Mouse (Mus musculus) hindbrain, embryonic 11.5 days (tissue): ENCODE measurements around the gene Tfr2. TPM values are rescaled to one million over a fixed set of nuclear protein-coding genes. Genes with fewer than 3 reads are reported as not detected.

Source experiments
- ATAC-seq: fragments of 200-750 bp; cut with Nextera tagmentation; 2 replicates; pipeline ENCODE4 v1.8.0; 2017; ENCODE audit warnings: mild to moderate bottlenecking, moderate TSS enrichment, moderate library complexity; ENCODE audit not compliant: low FRiP score
- DNase-seq: peaks from one replicate; pipeline ENCODE4 v3.0.0-alpha.2; 2015; ENCODE audit warnings: low spot score
- H3K27ac ChIP-seq: fragments of 300-500 bp; sonication (generic); 2 replicates; pipeline ENCODE4 v1.5.1; 2014; ENCODE audit warnings: mild to moderate bottlenecking, low read depth, low read length
- H3K27me3 ChIP-seq: fragments of 300-500 bp; sonication (generic); 2 replicates; pipeline ENCODE4 v1.6.1; 2014; ENCODE audit warnings: mild to moderate bottlenecking, low read length, moderate library complexity, mixed read lengths; ENCODE audit not compliant: control insufficient read depth, insufficient read depth
- H3K36me3 ChIP-seq: fragments of 300-500 bp; sonication (generic); 2 replicates; pipeline ENCODE4 v1.6.1; 2014; ENCODE audit warnings: mild to moderate bottlenecking, low read length, moderate library complexity, mixed read lengths; ENCODE audit not compliant: control insufficient read depth, insufficient read depth
- H3K4me1 ChIP-seq: fragments of 300-500 bp; sonication (generic); replicated peaks from 2 replicates; pipeline ENCODE4 v1.6.1; 2014; ENCODE audit warnings: low read length, mixed read lengths; ENCODE audit not compliant: control insufficient read depth, insufficient read depth
- H3K4me2 ChIP-seq: fragments of 300-500 bp; sonication (generic); replicated peaks from 2 replicates; pipeline ENCODE4 v1.6.1; 2014; ENCODE audit warnings: mild to moderate bottlenecking, low read depth, low read length
- H3K4me3 ChIP-seq: fragments of 300-500 bp; sonication (generic); 2 replicates; pipeline ENCODE4 v1.5.1; 2014; ENCODE audit warnings: low read depth, low read length
- H3K9ac ChIP-seq: fragments of 300-500 bp; sonication (generic); 2 replicates; pipeline ENCODE4 v1.6.1; 2014; ENCODE audit warnings: low read depth, low read length
- H3K9me3 ChIP-seq: fragments of 300-500 bp; sonication (generic); 2 replicates; pipeline ENCODE4 v1.6.1; 2016; ENCODE audit warnings: low read length; ENCODE audit not compliant: control insufficient read depth
- WGBS: fragments of 180-500 bp; shearing (Covaris S2); extraction: QIAGEN DNeasy Blood & Tissue Kit; methylation state at CpG from one replicate; pipeline ENCODE4 v1.1.7; 2014; 5-methylcytosine and 5-hydroxymethylcytosine counted together
- polyA plus RNA-seq: library from polyadenylated mRNA; unstranded; fragments of >200 nt; fragmentation: Nextera tagmentation; extraction: Ambion mirVana; gene quantifications from 2 replicates; pipeline ENCODE4 v1.2.1, GENCODE M21; 2014

Gene Tfr2
- polyA plus RNA-seq, 1 experiment from 2014 or later: 2.7 TPM

DNA sequence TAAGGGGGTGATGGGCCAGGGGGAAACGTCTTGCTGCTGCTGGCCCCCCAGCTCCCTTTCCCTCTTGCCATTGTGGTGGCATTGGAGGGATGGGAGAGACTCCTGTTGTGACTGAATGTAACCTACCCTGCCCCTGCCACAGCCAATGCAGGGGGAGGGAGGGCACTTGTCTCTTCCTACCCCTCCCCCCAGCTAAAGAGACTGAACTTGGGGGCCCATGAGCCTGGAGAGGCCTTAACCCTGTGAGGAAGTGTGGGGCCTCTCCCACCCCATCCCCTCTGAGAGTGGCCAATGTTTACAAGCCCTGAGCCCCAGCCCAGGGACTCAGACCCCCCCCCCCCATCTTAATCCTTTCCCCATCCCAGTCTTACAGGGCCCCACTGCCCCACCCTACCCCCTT lies 42.2 kb upstream of the Tfr2 start:
- H3K4me1 ChIP-seq: peaks cover 13% of the 10 kb centered on the region; the same call in 1 of the 2 replicates
- WGBS: 62% methylated on average over 1 of the region's 1 CpGs
- H3K27me3 ChIP-seq: no peaks in the 10 kb centered on the region
- 0 out of 2 replicates have a peak overlapping the region, but pooled peaks have one; percentile 33 for H3K27ac ChIP-seq
- peaks cover 47% of the 10 kb centered on the region for H3K36me3 ChIP-seq
- no peak overlapping the region for H3K4me2 ChIP-seq
- H3K4me3 ChIP-seq: no peak overlapping the region
- H3K9ac ChIP-seq: peak overlapping the region; percentile 12; the same call in 1 of the 2 replicates
- no peaks in the 10 kb centered on the region for H3K9me3 ChIP-seq
- ATAC-seq: no peak
- no peak for DNase-seq

DNA sequence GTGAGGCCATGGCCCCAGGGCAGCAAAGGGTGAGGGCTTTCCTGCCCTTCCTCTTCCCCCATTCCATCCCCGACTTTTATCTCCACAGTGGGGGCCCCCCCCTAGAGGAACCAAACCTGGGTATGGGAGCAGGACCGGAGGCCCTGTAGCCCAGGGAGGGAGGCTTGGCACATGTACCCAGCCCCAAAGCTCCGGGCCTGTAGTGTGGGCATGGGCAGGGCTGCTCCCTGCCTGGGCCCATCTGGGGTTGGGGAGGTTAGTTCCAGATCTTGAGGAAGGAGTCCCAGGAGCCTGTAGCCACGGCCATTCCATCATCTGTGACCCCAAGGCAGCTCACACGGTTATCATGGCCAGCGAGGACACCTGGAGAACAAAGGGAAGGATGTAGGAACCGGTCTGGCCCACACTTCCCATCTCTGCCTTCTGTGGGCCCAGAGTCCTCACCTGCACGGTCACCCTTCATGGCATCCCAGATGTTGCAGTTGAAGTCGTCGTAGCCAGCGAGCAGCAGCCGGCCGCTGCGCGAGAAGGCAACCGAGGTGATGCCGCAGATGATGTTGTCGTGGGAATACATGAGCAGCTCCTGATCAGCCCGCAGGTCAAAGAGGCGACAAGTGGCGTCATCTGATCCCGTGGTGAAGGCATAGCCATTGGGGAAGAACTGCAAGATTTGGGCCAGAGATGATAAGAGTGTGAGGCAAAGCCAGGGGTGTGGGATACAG lies 41.2 kb upstream of the Tfr2 start:
- WGBS: 84% methylated on average over 22 of the region's 22 CpGs
- ATAC-seq: no peak
- H3K4me1 ChIP-seq: peaks cover 13% of the 10 kb centered on the region; the same call in 1 of the 2 replicates
- no peaks in the 10 kb centered on the region for H3K9me3 ChIP-seq
- no peak overlapping the region for H3K9ac ChIP-seq
- no peak overlapping the region for H3K4me3 ChIP-seq
- no peak overlapping the region for H3K4me2 ChIP-seq
- no peak overlapping the region for H3K27ac ChIP-seq
- no peak for DNase-seq
- H3K36me3 ChIP-seq: peaks cover 38% of the 10 kb centered on the region
- H3K27me3 ChIP-seq: no peaks in the 10 kb centered on the region

DNA sequence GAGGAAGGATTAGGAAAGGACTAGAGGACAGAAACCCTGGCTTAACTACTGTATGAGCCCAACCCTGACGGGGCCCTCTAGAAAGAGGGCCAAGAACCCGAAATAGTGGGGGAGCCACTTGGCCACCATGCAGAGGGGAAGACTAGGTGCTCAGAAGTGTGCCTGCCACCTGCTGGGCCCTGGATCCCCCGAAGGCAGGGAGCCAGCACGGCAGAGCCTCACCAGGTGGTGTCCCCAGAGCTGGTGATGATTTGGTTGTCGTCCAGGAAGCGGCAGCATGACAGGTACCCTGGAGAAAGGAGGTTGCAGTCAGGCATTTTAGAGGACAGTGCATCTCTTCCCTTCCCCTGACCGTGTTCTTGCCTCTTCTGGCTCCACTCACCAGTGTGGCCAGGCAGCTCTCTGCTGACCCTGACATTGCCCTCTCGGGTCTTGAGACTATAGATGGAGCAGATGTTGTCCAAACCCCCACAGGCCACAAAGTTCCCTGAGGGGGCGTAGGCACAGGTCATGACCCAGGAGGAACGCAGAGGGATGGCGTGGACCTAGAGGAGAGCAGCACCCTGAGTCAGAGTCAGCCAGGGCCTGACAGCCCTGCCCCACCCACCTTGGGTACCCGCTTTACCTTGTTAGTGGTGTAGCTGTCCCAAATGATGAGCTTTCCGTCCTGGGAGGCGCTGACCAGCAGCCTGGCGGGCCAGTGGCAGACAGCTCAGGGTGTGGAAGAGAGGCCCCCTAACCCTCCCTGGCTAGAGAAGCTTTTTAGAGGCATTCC lies 40.2 kb upstream of the Tfr2 start:
- H3K4me2 ChIP-seq: peak overlapping the region; percentile 95; the same call in 1 of the 2 replicates
- no peaks in the 10 kb centered on the region for H3K9me3 ChIP-seq
- peak overlapping the region; percentile 97; the same call in 1 of the 2 replicates for H3K9ac ChIP-seq
- ATAC-seq (no peak), DNase-seq (no peak)
- H3K36me3 ChIP-seq: peaks cover 28% of the 10 kb centered on the region
- H3K4me3 ChIP-seq: peak overlapping the region; percentile 88
- H3K27ac ChIP-seq: peak overlapping the region; percentile 97; the same call in 1 of the 2 replicates
- peaks cover 13% of the 10 kb centered on the region; the same call in 1 of the 2 replicates for H3K4me1 ChIP-seq
- 70% methylated on average over 15 of the region's 15 CpGs for WGBS
- H3K27me3 ChIP-seq: no peaks in the 10 kb centered on the region

GRCm38 (mm10) chr5:137530075-137530474 lies 39.6 kb upstream of the Tfr2 start:
- Histone ChIP-seq H3K27ac (peak overlapping the region; percentile 97), H3K36me3 (peaks cover 23% of the 10 kb centered on the region), H3K4me1 (peaks cover 13% of the 10 kb centered on the region; the same call in 1 of the 2 replicates), H3K9me3 (no peaks in the 10 kb centered on the region), H3K4me2 (peak overlapping the region; percentile 95), H3K4me3 (peak overlapping the region; percentile 88), H3K9ac (peak overlapping the region; percentile 97), H3K27me3 (no peaks in the 10 kb centered on the region)
- DNase-seq (no peak), ATAC-seq (no peak)
- 71% methylated on average over 8 of the region's 8 CpGs for WGBS

- Histone ChIP-seq H3K4me3 (peak overlapping the region; percentile 88), H3K36me3 (peaks cover 19% of the 10 kb centered on the region), H3K4me2 (peak overlapping the region; percentile 95), H3K27me3 (no peaks in the 10 kb centered on the region), H3K9me3 (no peaks in the 10 kb centered on the region), H3K4me1 (peaks cover 13% of the 10 kb centered on the region; the same call in 1 of the 2 replicates), H3K27ac (peak overlapping the region; percentile 97), H3K9ac (peak overlapping the region; percentile 97)
- peak; percentile 90 for DNase-seq
- ATAC-seq: peak; percentile 59
- 0% methylated on average over 45 of the region's 46 CpGs for WGBS
These were observed 38.8 kb upstream of the Tfr2 start for GRCm38 (mm10) chr5:137530588-137531413.

DNA sequence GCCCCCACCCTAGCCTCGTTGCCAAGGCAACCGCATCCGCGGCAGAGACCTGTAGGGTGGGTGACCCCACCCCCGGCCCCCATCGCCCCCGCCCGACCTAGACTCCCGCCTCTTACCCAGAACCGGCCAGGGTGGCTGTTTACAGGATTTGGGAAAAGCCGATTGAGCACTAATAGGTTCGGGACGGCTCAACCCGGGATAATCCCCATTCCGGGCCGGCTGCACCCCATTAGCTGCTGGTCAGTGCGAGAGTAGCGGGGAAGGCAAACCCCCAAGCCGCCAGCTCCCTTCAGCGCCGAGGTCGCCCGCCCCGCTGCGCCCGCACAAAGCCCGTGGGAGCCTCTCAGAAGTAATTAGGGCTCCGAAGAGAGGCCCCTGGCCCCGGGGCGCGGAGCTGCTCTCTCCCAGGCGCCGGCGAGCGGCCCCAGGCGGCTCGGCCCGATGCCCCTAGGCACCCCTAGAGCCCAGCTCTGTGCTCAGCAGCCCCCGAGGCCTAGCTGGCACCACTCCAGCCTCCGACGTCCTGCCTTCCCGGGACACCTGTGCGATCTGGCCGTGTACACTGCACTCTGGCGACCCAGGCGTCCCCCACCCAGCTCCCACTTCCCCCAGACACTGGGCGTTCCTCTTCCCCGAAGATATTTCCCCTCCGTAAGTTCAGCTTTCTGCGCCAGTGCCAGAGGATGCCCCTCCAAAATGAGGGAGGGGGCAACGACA lies 38.1 kb upstream of the Tfr2 start:
- Histone ChIP-seq H3K4me3 (peak overlapping the region; percentile 88), H3K36me3 (peaks cover 19% of the 10 kb centered on the region), H3K27me3 (no peaks in the 10 kb centered on the region), H3K4me2 (peak overlapping the region; percentile 95), H3K27ac (peak overlapping the region; percentile 97), H3K9me3 (no peaks in the 10 kb centered on the region), H3K9ac (peak overlapping the region; percentile 97), H3K4me1 (peaks cover 10% of the 10 kb centered on the region; the same call in 1 of the 2 replicates)
- DNase-seq (peak; percentile 67), ATAC-seq (peak; percentile 43)
- WGBS: under 1% methylated on average over 48 of the region's 51 CpGs

DNA sequence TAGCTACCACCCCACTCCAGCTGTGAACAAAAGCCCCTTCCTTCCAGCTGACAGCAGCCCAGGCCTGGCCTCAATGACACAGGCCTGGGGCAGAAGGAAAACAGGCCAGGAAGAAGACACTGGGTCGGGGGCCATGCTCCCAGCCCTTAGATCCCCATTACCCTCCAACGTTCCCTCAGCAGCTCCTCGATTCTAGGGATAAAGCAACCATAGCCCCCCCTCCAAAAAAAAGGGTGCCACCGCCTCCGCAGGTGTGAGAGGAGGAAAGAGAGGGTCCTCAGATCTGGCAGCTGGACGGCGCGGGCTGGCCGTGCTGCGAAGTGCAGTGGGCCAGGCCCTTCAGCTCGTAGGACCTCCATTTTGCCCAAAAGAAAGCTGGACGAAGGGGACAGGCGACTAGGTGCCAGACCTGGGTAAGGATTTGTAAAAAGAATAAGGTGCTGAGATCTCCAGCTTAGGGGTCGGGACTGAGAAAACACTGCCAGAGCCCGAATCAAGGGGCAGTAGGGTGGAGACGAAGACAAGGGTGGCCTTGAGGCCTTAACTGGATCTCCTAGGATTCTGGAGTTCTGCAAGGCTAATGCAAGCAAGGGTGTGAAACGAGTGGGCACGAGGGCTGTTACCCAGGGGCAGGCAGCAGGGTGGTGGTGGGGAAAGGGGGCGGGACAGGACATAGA lies 37.4 kb upstream of the Tfr2 start:
- Histone ChIP-seq H3K4me3 (peak overlapping the region; percentile 88), H3K4me1 (peaks cover 9% of the 10 kb centered on the region; the same call in 1 of the 2 replicates), H3K27me3 (no peaks in the 10 kb centered on the region), H3K36me3 (peaks cover 18% of the 10 kb centered on the region), H3K9ac (peak overlapping the region; percentile 97), H3K4me2 (peak overlapping the region; percentile 95), H3K9me3 (no peaks in the 10 kb centered on the region), H3K27ac (peak overlapping the region; percentile 97)
- DNase-seq: peak; percentile 58
- no peak for ATAC-seq
- whole genome bisulfite sequencing: 0% methylated on average over 19 of the region's 19 CpGs
